Mouse (Mus musculus) effector memory CD4-positive, alpha-beta T cell, adult 5 months (primary cell): ENCODE results near the gene Tmem232. TPM values are rescaled to one million over a fixed set of nuclear protein-coding genes. Genes with fewer than 3 reads are reported as not detected.

Experiments
- polyA plus RNA-seq: library from polyadenylated mRNA; unstranded; fragments of 100-300 nt; shearing (Covaris generic); gene quantifications from one replicate; pipeline ENCODE4 v1.2.1, GENCODE M21; 2017

Gene Tmem232
- not detected for polyA plus RNA-seq

DNA sequence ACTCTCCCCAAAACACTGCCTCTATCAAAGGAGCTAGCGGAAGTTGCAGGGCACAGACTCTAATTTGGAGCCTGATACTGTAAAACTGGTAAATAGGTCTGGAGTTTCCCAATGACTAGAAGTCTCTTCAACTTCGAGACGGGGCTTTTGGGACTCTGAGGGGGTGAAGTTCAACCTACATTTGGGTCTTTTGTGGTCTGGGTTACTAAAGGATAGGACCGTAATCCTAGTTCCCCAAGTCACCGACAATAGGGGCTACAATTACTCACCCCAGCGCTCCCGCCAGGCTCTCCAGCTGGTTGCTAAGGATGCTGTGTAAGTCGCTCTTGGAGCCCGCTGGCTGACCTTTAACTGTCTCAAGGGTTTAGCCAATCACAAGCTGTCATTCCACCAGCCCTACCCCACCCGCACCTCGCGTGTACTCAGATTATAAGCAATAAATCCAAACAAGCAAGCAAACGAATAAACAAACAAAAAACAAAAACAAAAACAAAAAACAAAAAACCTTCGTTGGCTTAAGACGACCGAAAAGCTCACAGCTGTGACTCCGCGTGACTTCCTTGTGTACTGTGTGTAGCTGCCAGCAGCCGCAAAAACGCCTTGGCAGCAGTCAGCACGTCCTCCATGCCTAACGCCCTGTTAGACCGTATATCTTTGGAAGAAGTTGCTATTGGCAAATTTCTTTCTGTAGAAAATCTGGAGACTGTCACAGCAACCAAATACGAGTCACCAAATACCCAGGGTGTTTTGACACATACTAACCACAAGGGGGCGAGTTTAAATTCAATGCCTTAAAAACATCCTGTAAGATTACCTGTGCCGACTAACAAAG is at the start of gene Tmem232:
Gene Tmem232, minus strand, starts transcription at position 342 of the 832 bp plus-strand sequence.

Other genes with a start within 250 kb of the Tmem232 start
- 193 TPM for gene Vapa, start 72.8 kb upstream of the Tmem232 start, polyA plus RNA-seq
- gene Txndc2, start 101.4 kb upstream of the Tmem232 start, polyA plus RNA-seq, result not detected
- gene Rab31, start 232.0 kb upstream of the Tmem232 start, polyA plus RNA-seq, result 1.2 TPM
- gene Ppp4r1, start 241.8 kb upstream of the Tmem232 start, polyA plus RNA-seq, result 39.3 TPM